Mouse (Mus musculus) liver, adult 2 months (tissue): ENCODE results near the gene Smoc1. TPM values are rescaled to one million over a fixed set of nuclear protein-coding genes. Genes with fewer than 3 reads are reported as not detected.

Experiments
- DNase-seq: peaks from one replicate; pipeline ENCODE4 v3.0.0-alpha.2; 2011; ENCODE audit warnings: low read depth, low spot score; ENCODE audit errors: extremely low read depth
- H3K27ac ChIP-seq: fragments of 200-500 bp; replicated peaks from 2 replicates; pipeline ENCODE4 v1.5.1; 2012; ENCODE audit warnings: low read depth, mild to moderate bottlenecking, control low read depth, inconsistent platforms, low read length; ENCODE audit not compliant: insufficient read depth
- H3K27me3 ChIP-seq: fragments of 200-500 bp; 2 replicates; pipeline ENCODE4 v1.6.1; 2012; ENCODE audit warnings: mild to moderate bottlenecking, moderate library complexity, low read length, inconsistent platforms; ENCODE audit not compliant: control insufficient read depth, insufficient read depth
- H3K36me3 ChIP-seq: fragments of 200-500 bp; 2 replicates; pipeline ENCODE4 v1.6.1; 2012; ENCODE audit warnings: low read length, inconsistent platforms; ENCODE audit not compliant: control insufficient read depth, insufficient read depth
- H3K4me1 ChIP-seq: fragments of 200-500 bp; 2 replicates; pipeline ENCODE4 v1.6.1; 2011; ENCODE audit warnings: low read length; ENCODE audit not compliant: control insufficient read depth, insufficient read depth
- H3K4me3 ChIP-seq: fragments of 200-500 bp; 2 replicates; pipeline ENCODE4 v1.5.1; 2011; ENCODE audit warnings: low read depth, mild to moderate bottlenecking, control low read depth, low read length, moderate library complexity; ENCODE audit not compliant: insufficient read depth
- H3K79me2 ChIP-seq: fragments of 200-500 bp; 2 replicates; pipeline ENCODE4 v1.6.1; 2012; ENCODE audit warnings: inconsistent platforms, mild to moderate bottlenecking, low read length, moderate library complexity; ENCODE audit not compliant: control insufficient read depth, insufficient read depth
- H3K9ac ChIP-seq: fragments of 200-500 bp; 2 replicates; pipeline ENCODE4 v1.6.1; 2012; ENCODE audit warnings: low read depth, mild to moderate bottlenecking, control low read depth, inconsistent platforms, low read length
- CTCF ChIP-seq: fragments of 200-500 bp; IDR thresholded peaks from 2 replicates; pipeline ENCODE4 v1.5.1; 2011; ENCODE audit warnings: low read depth, low read length, control low read depth
- POLR2A ChIP-seq: fragments of 200-500 bp; IDR thresholded peaks from 2 replicates; pipeline ENCODE4 v1.6.1; 2011; ENCODE audit warnings: low read length, control low read depth; ENCODE audit not compliant: insufficient read depth; ENCODE audit errors: extremely low read depth
- WGBS: fragments of 180-500 bp; shearing (Covaris S2); methylation state at CpG from one replicate; pipeline ENCODE4 v1.1.7; 2018; 5-methylcytosine and 5-hydroxymethylcytosine counted together
- polyA plus RNA-seq: library from polyadenylated mRNA; depleted of rRNA; stranded (reverse); fragments of >200 nt; gene quantifications from 2 replicates; pipeline ENCODE4 v1.2.3, GENCODE M21; 2012
- total RNA-seq: library from RNA; depleted of rRNA; stranded (reverse); fragments of >200 nt; gene quantifications from 2 replicates; pipeline ENCODE4 v1.2.3, GENCODE M21; 2014

The Smoc1 gene
- total and polyA plus RNA-seq, 2 experiments: 28.3 to 50.7 TPM

DNA sequence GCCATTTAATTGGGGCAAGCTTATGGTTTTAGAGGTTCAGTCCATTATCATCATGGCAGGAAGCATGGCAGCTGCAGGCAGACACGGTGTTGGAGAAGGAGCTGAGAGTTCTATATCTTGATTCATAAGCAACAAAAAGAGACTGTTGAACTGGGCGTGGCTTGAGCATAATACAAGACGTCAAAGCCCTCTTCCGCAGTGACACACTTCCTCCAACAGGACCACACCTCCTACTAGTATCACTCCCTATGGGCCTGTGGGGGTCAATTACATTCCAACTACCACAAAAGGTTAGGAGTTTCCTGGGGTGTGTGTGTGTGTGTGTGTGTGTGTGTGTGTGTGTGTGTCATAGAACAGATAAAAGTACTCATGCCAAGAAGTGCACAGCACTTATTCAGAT is 25.7 kb upstream of the Smoc1 start:
- Histone ChIP-seq H3K79me2 (no peaks in the 10 kb centered on the region), H3K27me3 (no peaks in the 10 kb centered on the region; the same call in 1 of the 2 replicates), H3K27ac (no peak overlapping the region), H3K9ac (no peak overlapping the region), H3K4me3 (no peak overlapping the region), H3K4me1 (no peaks in the 10 kb centered on the region), H3K36me3 (no peaks in the 10 kb centered on the region)
- DNase-seq: no peak
- TF ChIP-seq POLR2A (no peak), CTCF (no peak)
- WGBS: 71% methylated on average over 4 of the region's 4 CpGs

DNA sequence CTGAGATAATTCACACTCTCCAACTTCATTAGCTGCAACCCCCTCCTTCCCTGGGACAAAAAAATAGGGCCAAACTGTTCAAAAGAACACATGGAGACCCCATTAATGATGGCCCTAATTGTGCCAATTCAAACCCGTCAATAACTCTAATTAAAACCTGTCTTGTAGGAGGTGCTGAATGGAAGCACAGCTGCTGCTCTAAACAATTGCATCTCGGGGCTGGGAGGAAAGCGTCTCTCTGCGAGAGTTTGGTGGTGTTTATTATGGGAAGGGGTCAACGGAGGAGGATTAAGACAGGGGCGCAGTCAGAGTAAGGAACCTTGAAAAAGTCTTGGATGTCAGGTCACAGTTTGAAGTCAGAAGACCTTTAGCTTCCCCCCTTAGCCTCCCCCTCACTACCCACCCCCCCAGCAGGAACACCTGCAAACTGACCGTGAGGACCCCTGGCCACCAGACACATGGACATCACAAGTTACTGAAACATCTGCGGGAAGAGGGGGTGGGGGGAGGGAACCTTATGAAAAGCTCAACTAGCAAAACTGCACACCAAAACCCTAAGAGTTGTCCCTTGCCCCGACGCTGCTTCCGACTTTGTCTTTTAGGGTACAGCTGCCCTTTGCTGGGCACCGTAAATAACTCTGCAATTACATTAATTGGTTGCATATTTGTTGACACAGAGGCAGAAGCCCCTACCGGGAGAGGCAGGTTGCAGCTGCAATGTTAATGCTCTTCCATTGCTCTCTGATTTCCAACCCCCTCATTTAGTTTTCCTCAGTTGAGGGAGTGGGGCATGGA is 23.6 kb upstream of the Smoc1 start:
- no peaks in the 10 kb centered on the region for H3K79me2 ChIP-seq
- H3K9ac ChIP-seq: no peak overlapping the region
- no peak overlapping the region for H3K4me3 ChIP-seq
- no peak for DNase-seq
- H3K36me3 ChIP-seq: no peaks in the 10 kb centered on the region
- no peak for TF ChIP-seq CTCF
- no peak for TF ChIP-seq POLR2A
- WGBS: 77% methylated on average over 13 of the region's 13 CpGs
- H3K27ac ChIP-seq: no peak overlapping the region
- H3K4me1 ChIP-seq: no peaks in the 10 kb centered on the region
- H3K27me3 ChIP-seq: no peaks in the 10 kb centered on the region; the same call in 1 of the 2 replicates

DNA sequence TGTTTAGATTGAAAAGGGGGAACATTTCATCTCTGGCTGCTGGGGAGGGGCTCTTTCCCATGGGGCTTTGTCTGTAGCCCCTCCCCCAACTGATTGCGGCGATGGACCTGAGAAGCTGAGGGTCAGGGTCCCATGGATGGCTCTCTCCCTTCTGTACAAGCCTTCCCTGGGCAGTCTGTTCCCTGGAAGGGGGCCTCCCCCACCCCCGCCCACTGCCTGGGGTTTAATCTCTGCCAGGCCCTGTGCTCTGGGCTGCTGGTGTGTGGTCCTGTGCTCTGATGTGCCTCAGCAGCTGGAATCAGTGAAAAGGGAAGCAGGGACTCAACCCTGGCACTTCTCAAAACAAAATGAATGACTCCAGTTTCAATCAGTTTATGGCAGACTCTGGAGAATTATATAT is 16.8 kb upstream of the Smoc1 start:
- WGBS: 52% methylated on average over 3 of the region's 3 CpGs
- Histone ChIP-seq H3K9ac (no peak overlapping the region), H3K4me3 (no peak overlapping the region), H3K27ac (no peak overlapping the region), H3K4me1 (no peaks in the 10 kb centered on the region), H3K79me2 (no peaks in the 10 kb centered on the region), H3K27me3 (no peaks in the 10 kb centered on the region), H3K36me3 (no peaks in the 10 kb centered on the region)
- no peak for TF ChIP-seq POLR2A
- TF ChIP-seq CTCF: no peak
- no peak for DNase-seq

DNA sequence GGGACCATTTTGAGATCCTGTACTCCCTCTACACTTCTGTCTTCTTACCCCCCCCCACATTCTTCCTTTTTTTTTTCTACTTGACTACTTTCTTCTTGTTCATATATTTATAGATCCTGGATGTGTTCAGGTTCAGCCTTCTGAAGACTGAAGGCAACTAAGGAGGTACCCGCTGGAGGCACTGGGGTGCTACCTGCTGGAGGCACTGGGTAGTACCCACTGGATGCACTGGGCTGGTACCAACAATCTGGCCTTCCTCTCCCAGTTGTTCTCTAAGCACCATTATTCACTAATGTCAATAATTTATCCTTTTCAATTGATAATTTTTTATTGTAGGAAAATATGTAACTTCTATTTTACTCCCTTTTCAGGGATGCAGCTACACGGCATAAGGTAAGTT is 14.6 kb upstream of the Smoc1 start:
- H3K79me2 ChIP-seq: no peaks in the 10 kb centered on the region
- no peaks in the 10 kb centered on the region for H3K4me1 ChIP-seq
- H3K9ac ChIP-seq: no peak overlapping the region
- TF ChIP-seq POLR2A (no peak), CTCF (0 out of 2 replicates have a peak, but pooled peaks have one; percentile 15)
- WGBS: 93% methylated on average over 2 of the region's 2 CpGs
- H3K4me3 ChIP-seq: no peak overlapping the region
- H3K27me3 ChIP-seq: no peaks in the 10 kb centered on the region
- no peak overlapping the region for H3K27ac ChIP-seq
- DNase-seq: no peak
- H3K36me3 ChIP-seq: no peaks in the 10 kb centered on the region

DNA sequence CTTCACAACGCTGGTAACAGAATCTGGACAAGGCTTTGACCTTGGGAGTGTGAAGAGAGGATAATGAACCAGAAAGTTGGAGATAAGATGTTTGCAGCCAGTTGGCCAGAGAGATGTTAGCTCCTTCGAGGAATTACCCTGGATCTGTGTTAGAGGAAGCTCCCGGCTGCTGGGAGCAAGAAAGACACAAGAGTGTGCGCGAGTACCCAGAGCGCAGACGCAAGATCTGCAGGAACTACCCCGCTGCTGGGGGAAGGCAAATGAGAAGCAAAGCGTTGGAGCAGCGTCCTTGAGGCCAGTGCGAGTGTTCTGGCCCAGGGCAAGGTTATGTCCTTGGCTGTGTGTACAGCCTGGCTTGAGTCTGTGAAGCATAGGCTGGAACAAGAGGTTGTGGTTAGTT is 13.1 kb upstream of the Smoc1 start:
- no peak overlapping the region for H3K4me3 ChIP-seq
- H3K27ac ChIP-seq: no peak overlapping the region
- no peak for DNase-seq
- H3K9ac ChIP-seq: no peak overlapping the region
- TF ChIP-seq CTCF: no peak
- TF ChIP-seq POLR2A: no peak
- no peaks in the 10 kb centered on the region for H3K4me1 ChIP-seq
- H3K36me3 ChIP-seq: no peaks in the 10 kb centered on the region
- no peaks in the 10 kb centered on the region for H3K27me3 ChIP-seq
- 70% methylated on average over 11 of the region's 11 CpGs for WGBS
- no peaks in the 10 kb centered on the region for H3K79me2 ChIP-seq

DNA sequence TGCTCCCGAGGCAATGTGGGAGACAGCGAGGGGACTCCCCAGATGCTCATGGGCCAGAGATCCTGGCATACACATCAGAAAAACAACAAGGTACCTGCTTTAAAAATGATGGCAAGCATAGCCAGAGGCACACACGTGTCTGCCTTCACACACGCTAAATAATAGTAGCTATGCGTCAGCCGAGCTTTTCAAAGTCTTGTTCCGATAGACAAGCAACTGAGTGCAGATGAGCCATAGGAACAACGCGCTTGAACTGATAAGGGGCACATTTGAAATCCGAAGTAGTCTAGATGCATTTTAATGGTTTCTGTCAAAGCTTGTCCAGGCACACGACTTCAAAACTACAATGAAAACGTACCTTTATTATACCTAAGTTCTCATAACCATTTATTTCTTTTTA is 9.0 kb upstream of the Smoc1 start:
- Histone ChIP-seq H3K4me3 (no peak overlapping the region), H3K36me3 (no peaks in the 10 kb centered on the region), H3K9ac (no peak overlapping the region), H3K4me1 (no peaks in the 10 kb centered on the region), H3K27me3 (no peaks in the 10 kb centered on the region), H3K27ac (no peak overlapping the region), H3K79me2 (no peaks in the 10 kb centered on the region)
- no peak for TF ChIP-seq CTCF
- no peak for DNase-seq
- WGBS: 95% methylated on average over 12 of the region's 12 CpGs
